Mouse (Mus musculus) neural tube, embryonic 11.5 days (tissue): ENCODE results near the gene Ush2a. TPM values are rescaled to one million over a fixed set of nuclear protein-coding genes. Genes with fewer than 3 reads are reported as not detected.

ENCODE experiments used
- ATAC-seq: fragments of 200-750 bp; cut with Nextera tagmentation; 2 replicates; pipeline ENCODE4 v1.8.0; 2017; ENCODE audit warnings: moderate number of reproducible peaks, mild to moderate bottlenecking, moderate TSS enrichment, moderate library complexity; ENCODE audit not compliant: insufficient read depth, low FRiP score, low TSS enrichment
- DNase-seq: peaks from one replicate; pipeline ENCODE4 v3.0.0-alpha.2; 2015; ENCODE audit warnings: low spot score
- H3K27ac ChIP-seq: fragments of 300-500 bp; sonication (generic); 2 replicates; pipeline ENCODE4 v1.5.1; 2014; ENCODE audit warnings: low read depth, mild to moderate bottlenecking, low read length
- H3K27me3 ChIP-seq: fragments of 300-500 bp; sonication (generic); 2 replicates; pipeline ENCODE4 v1.6.1; 2014; ENCODE audit warnings: mild to moderate bottlenecking, low read length, mixed read lengths; ENCODE audit not compliant: control insufficient read depth, insufficient read depth
- H3K36me3 ChIP-seq: fragments of 300-500 bp; sonication (generic); 2 replicates; pipeline ENCODE4 v1.6.1; 2014; ENCODE audit warnings: mild to moderate bottlenecking, low read length, moderate library complexity, mixed read lengths; ENCODE audit not compliant: control insufficient read depth, insufficient read depth
- H3K4me1 ChIP-seq: fragments of 300-500 bp; sonication (generic); 2 replicates; pipeline ENCODE4 v1.6.1; 2014; ENCODE audit warnings: low read length, mixed read lengths; ENCODE audit not compliant: control insufficient read depth, insufficient read depth
- H3K4me2 ChIP-seq: fragments of 300-500 bp; sonication (generic); 2 replicates; pipeline ENCODE4 v1.6.1; 2014; ENCODE audit warnings: low read depth, mild to moderate bottlenecking, moderate library complexity
- H3K4me3 ChIP-seq: fragments of 300-500 bp; sonication (generic); 2 replicates; pipeline ENCODE4 v1.5.1; 2014; ENCODE audit warnings: low read depth, low read length
- H3K9ac ChIP-seq: fragments of 300-500 bp; sonication (generic); 2 replicates; pipeline ENCODE4 v1.6.1; 2014; ENCODE audit warnings: mild to moderate bottlenecking, low read length
- H3K9me3 ChIP-seq: fragments of 300-500 bp; sonication (generic); 2 replicates; pipeline ENCODE4 v1.6.1; 2016; ENCODE audit warnings: low read length; ENCODE audit not compliant: control insufficient read depth
- WGBS: fragments of 180-500 bp; shearing (Covaris S2); extraction: QIAGEN DNeasy Blood & Tissue Kit; methylation state at CpG from one replicate; pipeline ENCODE4 v1.1.7; 2014; 5-methylcytosine and 5-hydroxymethylcytosine counted together
- polyA plus RNA-seq: library from polyadenylated mRNA; unstranded; fragments of >200 nt; fragmentation: Nextera tagmentation; extraction: Ambion mirVana; gene quantifications from 2 replicates; pipeline ENCODE4 v1.2.1, GENCODE M21; 2014

The Ush2a gene
- polyA plus RNA-seq, 1 experiment from 2014 or later, result 0.07 TPM

- Histone ChIP-seq H3K4me3 (no peak overlapping the region), H3K27me3 (no peaks in the 10 kb centered on the region), H3K27ac (no peak overlapping the region), H3K4me2 (no peak overlapping the region), H3K9ac (no peak overlapping the region), H3K36me3 (no peaks in the 10 kb centered on the region), H3K4me1 (no peaks in the 10 kb centered on the region), H3K9me3 (no peaks in the 10 kb centered on the region)
- ATAC-seq (no peak), DNase-seq (no peak)
- 91% methylated on average over 2 of the region's 2 CpGs for WGBS
These were observed 199.4 kb downstream of the Ush2a start for GRCm38 (mm10) chr1:188461203-188461602.

- DNase-seq, result no peak
These were observed 202.8 kb downstream of the Ush2a start for GRCm38 (mm10) chr1:188464653-188465052.

GRCm38 (mm10) chr1:188468371-188468783 lies 206.6 kb downstream of the Ush2a start:
- Histone ChIP-seq H3K27ac (no peak overlapping the region), H3K4me3 (no peak overlapping the region), H3K27me3 (no peaks in the 10 kb centered on the region), H3K36me3 (no peaks in the 10 kb centered on the region), H3K9me3 (no peaks in the 10 kb centered on the region), H3K4me1 (no peaks in the 10 kb centered on the region), H3K4me2 (no peak overlapping the region), H3K9ac (no peak overlapping the region)
- no peak for DNase-seq
- no peak for ATAC-seq
- WGBS, result 77% methylated on average over 10 of the region's 10 CpGs

More at GRCm38 (mm10) chr1:188464653-188465052, 202.8 kb downstream of the Ush2a start:
- Histone ChIP-seq H3K36me3 (no peaks in the 10 kb centered on the region), H3K9me3 (no peaks in the 10 kb centered on the region), H3K4me3 (no peak overlapping the region), H3K4me2 (no peak overlapping the region), H3K27ac (no peak overlapping the region), H3K9ac (no peak overlapping the region), H3K27me3 (no peaks in the 10 kb centered on the region), H3K4me1 (no peaks in the 10 kb centered on the region)
- ATAC-seq, result no peak

- 85% methylated on average over 5 of the region's 5 CpGs for WGBS
- no peaks in the 10 kb centered on the region for H3K36me3 ChIP-seq
- no peak for ATAC-seq
- H3K4me2 ChIP-seq, result no peak overlapping the region
- no peaks in the 10 kb centered on the region for H3K9me3 ChIP-seq
- DNase-seq, result no peak
- H3K9ac ChIP-seq, result no peak overlapping the region
- no peaks in the 10 kb centered on the region for H3K4me1 ChIP-seq
- H3K4me3 ChIP-seq, result no peak overlapping the region
- H3K27me3 ChIP-seq, result no peaks in the 10 kb centered on the region
- no peak overlapping the region for H3K27ac ChIP-seq
These were observed 243.1 kb downstream of the Ush2a start for GRCm38 (mm10) chr1:188504958-188505357.

- Histone ChIP-seq H3K36me3 (no peaks in the 10 kb centered on the region), H3K27me3 (no peaks in the 10 kb centered on the region), H3K9me3 (no peaks in the 10 kb centered on the region), H3K4me1 (no peaks in the 10 kb centered on the region), H3K4me2 (no peak overlapping the region), H3K4me3 (no peak overlapping the region), H3K27ac (no peak overlapping the region), H3K9ac (no peak overlapping the region)
- DNase-seq (no peak), ATAC-seq (no peak)
- WGBS, result 88% methylated on average over 8 of the region's 8 CpGs
These were observed 257.0 kb downstream of the Ush2a start for GRCm38 (mm10) chr1:188518792-188519191.

- WGBS, result 81% methylated on average over 3 of the region's 3 CpGs
- no peak for ATAC-seq
- Histone ChIP-seq H3K9ac (no peak overlapping the region), H3K27me3 (no peaks in the 10 kb centered on the region), H3K4me2 (no peak overlapping the region), H3K36me3 (no peaks in the 10 kb centered on the region), H3K4me1 (no peaks in the 10 kb centered on the region), H3K4me3 (no peak overlapping the region), H3K9me3 (no peaks in the 10 kb centered on the region), H3K27ac (no peak overlapping the region)
- no peak for DNase-seq
These were observed 265.6 kb downstream of the Ush2a start for GRCm38 (mm10) chr1:188527451-188527850.

GRCm38 (mm10) chr1:188529606-188530131 lies 267.8 kb downstream of the Ush2a start:
- H3K36me3 ChIP-seq, result no peaks in the 10 kb centered on the region
- 95% methylated on average over 6 of the region's 6 CpGs for WGBS
- no peak for ATAC-seq

GRCm38 (mm10) chr1:188537021-188537420 lies 275.2 kb downstream of the Ush2a start:
- no peaks in the 10 kb centered on the region for H3K4me1 ChIP-seq
- ATAC-seq (no peak), DNase-seq (no peak)
- H3K4me3 ChIP-seq, result no peak overlapping the region
- H3K36me3 ChIP-seq, result no peaks in the 10 kb centered on the region
- no peaks in the 10 kb centered on the region for H3K27me3 ChIP-seq
- no peaks in the 10 kb centered on the region for H3K9me3 ChIP-seq
- H3K9ac ChIP-seq, result no peak overlapping the region
- no peak overlapping the region for H3K4me2 ChIP-seq
- 85% methylated on average over 1 of the region's 1 CpGs for WGBS
- H3K27ac ChIP-seq, result no peak overlapping the region

More at GRCm38 (mm10) chr1:188529606-188530131, 267.8 kb downstream of the Ush2a start:
- no peak overlapping the region for H3K4me3 ChIP-seq
- no peak overlapping the region for H3K9ac ChIP-seq
- no peak overlapping the region for H3K27ac ChIP-seq
- no peaks in the 10 kb centered on the region for H3K4me1 ChIP-seq
- no peaks in the 10 kb centered on the region for H3K27me3 ChIP-seq
- H3K4me2 ChIP-seq, result no peak overlapping the region
- H3K9me3 ChIP-seq, result no peaks in the 10 kb centered on the region
- no peak for DNase-seq

GRCm38 (mm10) chr1:188539621-188540020 lies 277.8 kb downstream of the Ush2a start:
- Histone ChIP-seq H3K27ac (no peak overlapping the region), H3K9me3 (no peaks in the 10 kb centered on the region), H3K4me3 (no peak overlapping the region), H3K27me3 (no peaks in the 10 kb centered on the region), H3K4me1 (no peaks in the 10 kb centered on the region), H3K4me2 (no peak overlapping the region), H3K9ac (no peak overlapping the region), H3K36me3 (no peaks in the 10 kb centered on the region)
- WGBS, result 92% methylated on average over 5 of the region's 5 CpGs
- ATAC-seq (no peak), DNase-seq (no peak)
